Mouse (Mus musculus) right cerebral cortex, postnatal 36 days (tissue): ENCODE data around the gene Ugt1a6a.
"Not testable (repeated sequence)": the region's sequence is repeated elsewhere in the genome, so short reads cannot be mapped to it uniquely, and the experiment has no call there.

Source experiments
- DNase-seq, 2 experiments: peaks; one replicate each; pipeline ENCODE4 v3.0.0; 2022; ENCODE audit warnings: low spot score in 2 of 2, mixed read lengths in 1 of 2

Ugt1a6a gene

DNA sequence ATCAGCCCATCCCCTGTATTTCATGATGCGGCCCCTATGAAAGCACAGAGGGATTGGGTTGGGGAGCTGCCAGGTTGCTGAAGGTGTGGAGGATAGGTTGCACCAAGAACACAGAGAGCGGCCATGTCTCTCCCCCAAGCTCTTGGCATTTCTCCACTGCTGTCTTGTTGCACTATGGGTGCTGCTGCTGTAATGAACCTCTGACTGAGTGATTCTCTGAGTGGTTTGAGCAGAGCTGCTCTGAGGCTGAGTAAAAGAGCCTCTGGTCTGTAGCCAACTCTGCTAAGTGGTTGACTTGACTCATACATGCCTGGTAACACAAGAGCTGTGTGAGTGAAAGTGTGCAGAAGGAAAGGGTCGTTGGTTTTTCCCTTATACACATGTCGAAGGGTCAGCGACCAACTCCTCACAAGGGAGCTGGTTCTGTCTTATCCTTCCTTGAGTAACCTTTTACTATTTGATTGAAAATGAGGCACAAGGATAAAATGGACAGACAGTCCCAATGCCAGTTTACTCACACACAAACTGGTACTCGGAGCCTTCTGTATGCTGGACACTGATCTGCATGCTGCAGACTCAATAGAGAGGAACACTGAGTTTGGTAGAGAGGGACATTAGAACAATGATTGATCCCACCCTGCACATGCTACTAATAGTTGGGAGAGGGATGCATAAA lies 758 bp downstream of the Ugt1a6a start:
- not testable (repeated sequence) for DNase-seq

DNA sequence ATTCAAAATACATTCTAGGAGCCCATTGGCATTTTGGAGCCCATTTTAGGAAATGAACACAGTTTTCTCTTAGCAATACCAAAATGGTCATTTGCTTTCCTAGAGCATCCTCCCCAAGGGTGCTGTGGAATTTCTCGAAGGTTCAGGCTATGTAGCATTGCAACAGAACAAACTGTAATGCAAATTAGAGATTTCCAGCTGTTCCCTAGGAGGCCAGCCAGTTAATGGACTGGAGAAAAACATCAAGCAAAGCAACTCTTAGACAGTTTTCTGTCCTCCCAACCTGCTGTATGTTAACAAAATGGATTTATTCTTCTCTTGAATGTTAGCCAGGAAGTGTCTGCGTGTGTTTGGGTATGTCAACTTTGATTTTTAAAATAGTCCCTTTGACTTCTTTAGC lies 2.0 kb downstream of the Ugt1a6a start:
- no peak for DNase-seq

DNA sequence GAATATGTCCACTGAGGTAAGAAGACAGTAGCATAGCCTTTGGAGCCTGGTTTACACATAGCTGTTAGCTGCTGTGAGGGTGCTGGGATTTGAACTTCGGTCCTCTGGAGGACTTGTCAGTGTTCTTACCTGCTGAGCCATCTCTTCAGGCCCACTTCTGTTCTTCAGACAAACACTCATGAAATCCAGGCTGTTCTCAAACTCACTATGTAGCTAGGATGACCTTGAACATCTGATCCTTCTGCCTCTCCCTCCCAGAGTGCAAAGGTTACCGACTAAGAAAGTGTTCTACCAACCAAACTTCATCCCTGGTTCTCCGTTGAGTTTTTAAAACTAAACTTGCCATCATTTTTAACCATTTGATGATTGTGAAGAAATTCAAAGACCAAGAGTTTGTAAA lies 2.7 kb downstream of the Ugt1a6a start:
- no peak for DNase-seq

DNA sequence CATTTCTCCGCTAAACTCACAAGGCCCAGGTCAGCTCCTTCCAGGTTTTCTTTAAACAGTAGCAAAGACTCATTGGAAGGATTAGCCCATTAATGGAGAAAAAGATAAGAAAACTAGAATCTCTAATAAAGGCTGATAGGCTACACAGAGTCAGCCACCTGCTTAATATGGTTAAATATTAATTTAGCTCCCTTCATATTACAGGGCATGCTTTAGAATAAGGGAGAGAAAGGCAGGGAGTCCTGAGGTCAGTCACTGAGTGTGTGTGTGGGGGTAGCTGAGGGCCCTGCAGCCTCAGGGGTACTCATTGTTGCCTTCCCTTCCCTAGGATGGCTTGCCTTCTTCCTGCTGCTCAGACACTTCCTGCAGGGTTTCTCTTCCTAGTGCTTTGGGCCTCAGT lies 3.5 kb downstream of the Ugt1a6a start:
- no peak for DNase-seq

DNA sequence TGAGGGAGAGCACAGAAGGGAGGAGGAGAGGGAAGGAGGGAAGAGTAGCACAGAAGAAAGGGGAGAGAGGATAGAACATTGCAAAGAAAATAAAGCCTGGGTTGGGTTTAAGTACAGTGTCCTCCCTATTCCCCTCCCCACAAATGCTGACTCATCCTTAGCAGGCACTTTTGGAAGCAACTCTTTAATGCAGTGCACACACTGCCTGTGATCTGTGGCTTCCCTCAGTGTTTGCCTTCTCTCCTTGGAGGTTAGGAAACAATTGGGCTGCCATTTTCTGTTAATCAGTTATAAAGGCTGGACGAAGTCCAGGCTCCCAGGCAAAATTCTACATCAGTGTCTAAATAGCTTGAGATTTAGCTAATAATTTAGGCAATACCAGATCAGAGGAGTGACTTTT lies 5.9 kb downstream of the Ugt1a6a start:
- DNase-seq: not testable (repeated sequence)

DNA sequence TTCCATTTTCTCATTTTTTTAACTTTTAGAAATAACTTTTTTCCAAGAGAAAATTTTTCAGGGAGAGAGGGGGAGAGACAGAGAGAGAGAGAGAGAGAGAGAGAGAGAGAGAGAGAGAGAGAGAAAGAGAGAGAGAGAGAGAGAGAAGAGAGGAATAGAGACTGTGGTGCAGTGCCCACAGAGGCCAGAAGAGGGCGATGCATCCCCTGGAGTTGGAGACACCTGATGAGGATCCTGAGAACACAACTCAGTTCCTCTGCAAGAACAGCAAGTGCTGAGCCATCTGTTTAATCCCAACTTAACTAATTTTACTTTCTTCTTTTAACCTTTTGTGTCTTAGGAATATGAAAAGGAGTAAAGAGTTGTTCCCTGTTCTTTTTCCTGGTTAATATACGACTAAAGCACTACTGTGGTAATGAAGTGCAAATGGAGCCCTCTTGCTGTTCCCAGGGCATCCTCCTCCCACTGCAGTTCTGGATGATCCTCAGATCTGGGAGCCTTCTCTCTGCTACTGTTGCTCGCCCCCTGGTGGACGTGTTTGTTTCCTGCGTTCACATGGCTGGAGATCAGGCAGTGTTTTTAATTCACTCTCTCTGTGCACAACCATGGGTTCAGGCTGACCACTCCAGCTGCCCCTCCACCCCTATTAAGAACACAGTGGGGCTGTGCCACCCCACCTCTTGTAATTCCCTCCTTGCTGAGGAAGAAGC lies 9.5 kb downstream of the Ugt1a6a start:
- DNase-seq: not testable (repeated sequence)

DNA sequence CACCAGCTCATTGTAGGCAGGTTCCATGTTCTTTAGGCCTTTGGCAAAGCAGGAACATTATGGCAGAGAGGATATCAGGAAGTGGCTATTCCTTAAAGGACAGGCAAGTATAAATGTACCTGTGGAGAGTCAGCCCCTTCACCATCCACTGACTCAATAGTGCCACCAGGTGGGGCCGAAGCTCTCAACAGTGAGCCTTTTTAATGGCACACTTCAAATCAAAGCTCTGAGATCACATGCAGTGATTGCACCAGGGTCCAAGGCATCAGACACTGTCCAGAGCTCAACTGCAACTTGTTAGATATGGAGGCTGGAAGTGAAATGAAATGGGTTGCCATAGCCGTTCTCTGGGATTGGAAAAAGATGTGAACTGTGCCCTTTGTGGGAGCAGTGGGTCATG lies 10.7 kb downstream of the Ugt1a6a start:
- DNase-seq: not testable (repeated sequence)

DNA sequence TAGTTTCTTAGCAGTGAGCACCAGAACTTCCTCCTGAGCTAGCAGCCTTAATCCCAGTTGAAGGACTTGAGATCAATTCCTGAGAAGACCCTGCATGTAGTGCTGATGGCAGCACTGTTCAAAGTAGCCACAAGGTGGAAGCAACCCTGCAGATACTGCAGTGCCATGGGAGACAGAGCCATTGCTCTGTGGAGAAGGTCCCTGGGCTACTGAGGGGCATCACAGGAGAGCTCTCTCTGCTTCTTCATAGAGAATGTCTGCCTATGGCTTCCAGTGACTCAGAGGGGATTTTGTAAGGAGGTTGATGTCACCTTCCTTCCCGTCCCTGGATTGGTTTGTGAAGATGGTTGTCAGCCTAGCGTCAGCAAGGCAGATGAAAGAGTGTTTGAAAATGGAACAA lies 15.5 kb downstream of the Ugt1a6a start:
- not testable (repeated sequence) for DNase-seq

DNA sequence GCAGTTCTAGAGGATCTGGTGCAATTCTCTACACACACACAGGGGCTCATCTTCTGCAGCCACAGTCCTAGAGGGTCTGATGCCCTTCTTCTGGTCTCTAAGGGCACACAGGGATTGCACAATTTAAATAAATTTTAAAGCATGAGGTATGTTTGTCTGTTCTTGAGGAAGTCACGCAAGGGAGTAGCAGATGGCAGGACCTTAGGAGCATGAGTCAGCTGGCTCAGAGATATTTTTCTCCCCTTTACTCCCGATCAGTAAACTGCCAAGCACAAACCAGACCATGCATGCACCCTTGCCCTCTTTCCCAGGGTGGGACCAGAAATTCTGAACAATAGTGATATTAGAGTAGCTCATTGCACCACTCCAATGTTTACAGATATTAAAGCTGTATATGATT lies 23.8 kb downstream of the Ugt1a6a start:
- no peak for DNase-seq

DNA sequence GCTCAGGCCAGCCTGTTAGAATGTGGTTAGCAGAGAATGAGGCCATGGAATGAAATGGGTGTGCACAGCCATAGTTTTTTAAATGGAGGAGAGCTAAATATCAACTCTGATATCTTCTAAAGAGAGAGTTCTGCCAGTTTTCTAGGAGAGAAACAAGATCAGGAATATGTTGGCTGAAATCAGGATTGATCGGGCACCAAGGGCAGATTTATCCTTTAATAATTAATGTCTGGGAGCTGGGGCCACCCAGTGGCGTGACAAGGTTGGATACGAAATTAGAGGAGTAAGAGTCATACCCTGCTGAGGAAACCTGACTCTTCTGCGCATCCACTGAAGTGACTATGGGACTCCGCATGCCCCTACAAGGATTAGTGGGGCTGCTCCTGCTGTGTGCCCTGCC lies 31.1 kb downstream of the Ugt1a6a start, which contains the start of gene Ugt1a5:
Ugt1a5 (plus strand) TSS at position 302 of the 400 bp plus-strand sequence.
- no peak for DNase-seq

DNA sequence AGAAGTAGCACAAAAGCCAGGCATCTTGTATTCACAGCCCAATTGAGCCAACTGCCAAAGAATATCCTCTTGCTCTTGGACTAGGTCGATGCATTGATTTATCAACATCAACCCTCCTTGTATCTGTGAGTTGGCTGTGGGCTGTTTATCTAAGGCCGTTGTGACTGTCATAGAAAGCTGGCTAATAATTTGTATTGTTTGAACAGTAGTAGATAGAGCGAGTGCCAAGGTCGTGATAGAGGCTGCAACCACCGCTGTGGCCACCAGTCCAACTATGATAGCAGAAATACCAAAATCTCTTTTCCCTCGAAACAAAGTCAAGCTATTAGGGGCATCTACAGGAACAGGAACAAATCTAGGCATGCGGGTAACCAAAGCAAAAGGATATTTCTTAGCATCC lies 37.6 kb downstream of the Ugt1a6a start:
- not testable (repeated sequence) for DNase-seq

DNA sequence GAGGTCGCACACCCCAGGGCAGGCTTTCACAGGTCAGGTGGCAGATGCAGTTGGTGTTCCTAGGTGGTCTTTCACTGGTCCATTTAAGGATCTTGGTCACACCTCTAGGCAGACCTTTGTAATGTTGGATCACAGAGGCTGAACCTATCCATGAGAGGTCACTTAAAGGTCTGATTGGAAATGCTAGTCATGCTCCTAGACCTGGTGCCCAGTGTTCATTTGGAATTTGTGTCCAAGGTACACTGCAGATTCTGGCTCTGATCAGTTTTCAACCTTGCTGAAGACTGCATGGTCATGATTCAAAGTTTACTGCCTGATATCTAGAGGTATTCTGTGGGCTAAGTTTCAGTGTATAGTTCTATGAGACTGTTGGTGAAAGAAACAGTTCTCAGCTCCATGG lies 45.0 kb downstream of the Ugt1a6a start:
- no peak for DNase-seq

DNA sequence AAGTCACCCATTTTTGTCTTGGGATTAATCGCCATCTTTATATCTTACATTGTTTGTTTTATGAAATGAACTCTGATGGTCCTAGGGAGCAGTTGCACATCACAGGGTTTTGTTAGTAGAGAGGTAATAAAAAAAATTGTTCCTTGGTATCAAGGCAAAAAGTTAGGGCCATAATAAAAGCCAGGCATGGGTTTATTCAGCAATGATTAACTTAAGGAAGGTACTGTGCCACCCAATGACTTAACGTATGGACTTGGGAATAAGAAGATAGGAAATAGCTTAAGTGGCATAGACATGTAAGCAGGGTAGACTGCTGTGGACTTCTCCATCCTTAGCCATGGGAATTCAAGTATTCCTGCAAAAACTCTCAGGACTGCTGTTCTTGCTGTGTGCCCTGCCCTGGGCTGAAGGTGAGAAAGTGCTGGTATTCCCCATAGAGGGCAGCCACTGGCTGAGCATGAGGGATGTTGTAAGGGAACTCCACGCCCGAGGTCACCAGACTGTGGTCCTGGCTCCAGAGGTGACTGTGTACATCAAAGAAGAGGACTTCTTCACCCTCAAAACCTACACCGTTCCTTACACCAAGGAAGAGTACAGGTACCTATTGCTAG lies 51.8 kb downstream of the Ugt1a6a start:
- DNase-seq: no peak

DNA sequence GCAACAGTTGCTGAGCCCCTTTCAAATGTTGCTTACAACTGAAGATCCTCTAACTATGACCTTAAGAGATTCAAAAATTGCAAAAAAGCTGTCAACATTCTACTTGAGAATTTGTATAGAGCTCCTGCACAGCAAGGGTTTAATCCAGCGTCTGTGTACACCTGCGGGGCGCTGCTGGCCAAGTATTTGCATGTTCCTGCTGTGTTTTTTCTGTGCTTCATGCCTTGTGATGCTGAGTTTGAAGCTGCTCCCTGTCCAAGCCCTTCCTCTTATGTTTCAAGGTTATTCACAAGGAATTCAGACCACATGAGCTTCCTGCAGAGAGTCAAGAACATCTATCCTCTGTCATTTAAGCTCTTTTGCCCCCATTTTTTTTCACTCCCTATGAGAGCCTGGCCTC lies 57.5 kb downstream of the Ugt1a6a start:
- no peak for DNase-seq

DNA sequence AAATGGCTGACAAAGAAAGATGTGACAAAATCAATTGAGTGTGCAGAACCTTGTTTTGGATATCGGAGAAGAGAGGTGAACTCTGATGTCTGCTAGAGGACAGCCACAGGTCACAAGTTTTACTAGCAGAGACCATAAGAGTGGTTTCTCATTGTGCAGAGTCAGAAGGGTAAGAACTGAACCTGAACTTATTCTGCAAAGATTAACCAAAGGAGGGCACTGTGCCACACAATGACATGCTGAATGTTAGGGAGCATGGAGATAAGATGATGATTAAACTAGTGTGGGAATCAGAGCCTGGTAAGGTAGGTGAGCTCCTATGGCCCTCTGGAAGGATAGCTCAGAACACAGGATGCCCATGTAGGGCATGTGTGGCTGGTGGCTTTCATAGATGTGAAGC lies 61.1 kb downstream of the Ugt1a6a start:
- no peak for DNase-seq

DNA sequence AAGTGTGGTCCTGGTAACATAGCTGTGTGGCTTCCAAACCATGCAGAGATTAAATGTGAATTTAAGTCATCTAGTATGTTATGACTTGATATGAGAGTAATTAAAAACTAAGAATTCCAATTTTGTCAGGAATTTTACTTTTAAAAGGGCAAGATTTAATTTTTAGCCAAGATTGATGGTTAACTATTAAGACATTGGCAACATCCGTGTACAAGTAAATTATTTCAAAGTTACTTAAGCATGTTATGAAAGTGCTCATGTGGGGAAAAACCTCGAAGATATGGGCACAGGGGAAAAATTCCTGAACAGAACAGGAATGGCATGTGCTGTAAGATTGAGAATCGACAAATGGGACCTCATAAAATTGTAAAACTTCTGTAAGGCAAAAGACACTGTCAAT lies 62.8 kb downstream of the Ugt1a6a start:
- DNase-seq: no peak

DNA sequence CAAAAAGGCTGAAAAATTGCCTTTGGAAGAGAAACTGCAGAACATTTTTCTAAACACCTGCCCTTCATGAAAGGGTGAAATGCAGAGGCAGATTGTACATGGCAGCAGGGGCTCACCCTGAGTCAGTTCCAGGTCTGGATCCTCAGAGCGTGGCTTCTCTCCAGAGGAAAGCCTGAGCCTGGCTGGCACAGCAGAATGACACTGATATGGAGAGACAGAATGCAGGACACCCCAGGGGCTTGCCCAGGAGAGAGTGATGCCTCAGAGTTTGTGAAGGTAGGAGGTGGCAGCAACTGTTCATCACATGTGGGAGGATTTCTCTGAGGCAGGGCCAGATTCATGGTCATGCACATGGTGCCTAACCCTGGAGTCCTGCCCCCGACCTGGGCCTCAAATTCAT lies 65.4 kb downstream of the Ugt1a6a start:
- DNase-seq: no peak

DNA sequence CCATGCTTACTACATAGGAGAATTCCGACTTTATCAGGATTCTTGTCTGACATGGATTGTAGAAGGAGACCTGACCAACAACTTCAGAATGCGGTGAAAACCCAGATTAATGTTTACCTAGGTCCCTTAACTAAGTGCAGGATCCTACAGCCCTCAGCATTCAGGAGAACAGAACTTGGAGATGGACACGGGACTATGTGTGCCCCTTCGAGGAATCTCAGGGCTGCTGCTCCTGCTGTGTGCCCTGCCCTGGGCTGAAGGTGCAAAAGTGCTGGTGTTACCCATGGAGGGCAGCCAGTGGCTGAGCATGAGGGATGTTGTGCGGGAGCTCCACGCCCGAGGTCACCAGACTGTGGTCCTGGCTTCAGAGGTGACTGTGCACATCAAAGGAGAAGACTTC lies 65.8 kb downstream of the Ugt1a6a start, which contains the start of gene Ugt1a2:
Ugt1a2 (plus strand) TSS at position 146 of the 400 bp plus-strand sequence.
- DNase-seq: no peak

DNA sequence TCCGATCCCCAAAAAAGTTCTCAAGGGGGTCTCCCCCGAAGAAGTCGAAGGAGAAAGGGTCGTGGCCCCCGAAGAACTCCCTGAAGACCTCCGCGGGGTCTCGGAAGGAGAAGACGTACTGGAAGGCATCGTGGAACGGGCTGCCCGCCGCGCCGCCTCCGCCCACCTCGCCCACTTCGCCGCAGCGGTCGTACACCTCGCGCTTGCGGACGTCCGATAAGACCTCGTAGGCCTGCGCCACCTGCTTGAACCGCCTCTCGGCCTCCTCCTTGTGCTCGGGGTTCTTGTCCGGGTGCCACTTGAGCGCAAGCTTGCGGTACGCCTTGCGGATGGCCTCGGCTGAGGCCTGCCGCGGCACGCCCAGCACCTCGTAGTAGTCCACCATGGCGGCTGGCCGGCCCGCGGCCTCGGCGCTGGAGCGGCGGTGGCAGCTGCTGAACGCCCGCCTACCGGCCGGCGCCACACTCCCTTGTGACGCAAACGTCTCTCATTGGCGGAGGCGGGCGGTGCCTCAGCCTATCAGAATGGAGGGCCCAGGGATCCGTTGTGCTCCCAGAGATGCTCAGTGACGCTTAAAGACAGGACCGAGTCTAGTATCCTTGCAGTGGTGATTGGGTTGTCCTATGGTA lies 70.8 kb downstream of the Ugt1a6a start, which contains the start of gene Dnajb3:
Dnajb3 (minus strand) TSS at position 489 of the 629 bp plus-strand sequence.
- DNase-seq: peak; percentile 65 to 78

DNA sequence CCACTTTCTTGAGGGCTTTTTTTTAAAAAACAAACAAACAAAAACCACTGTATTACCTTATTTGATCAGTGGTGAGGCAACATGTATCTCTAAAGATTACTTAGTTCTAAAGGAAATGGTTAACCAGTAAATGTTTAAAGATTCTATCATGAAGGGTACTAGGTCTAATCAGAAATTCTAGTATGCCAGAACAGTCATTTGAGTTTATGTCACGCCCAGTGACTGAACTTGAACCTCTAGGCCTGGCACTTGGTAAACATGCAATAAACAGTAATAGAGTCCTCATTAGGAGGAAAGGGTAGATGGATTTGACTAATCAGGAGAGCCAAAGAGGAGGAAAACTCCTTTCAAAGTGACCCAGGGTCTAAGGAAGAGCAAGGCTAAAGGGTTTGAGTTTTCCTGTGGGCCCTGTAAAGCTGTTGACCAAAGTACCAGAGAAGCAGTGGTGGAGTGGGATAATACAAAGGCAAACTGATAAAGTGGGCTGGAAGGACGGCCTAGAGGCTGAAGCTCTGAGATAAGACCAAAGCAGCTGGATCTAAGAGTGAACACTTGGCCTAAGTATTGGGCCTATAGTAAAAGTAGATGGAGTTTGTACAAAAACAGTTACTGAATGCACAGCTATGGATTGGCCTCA lies 72.4 kb downstream of the Ugt1a6a start:
- no peak for DNase-seq

DNA sequence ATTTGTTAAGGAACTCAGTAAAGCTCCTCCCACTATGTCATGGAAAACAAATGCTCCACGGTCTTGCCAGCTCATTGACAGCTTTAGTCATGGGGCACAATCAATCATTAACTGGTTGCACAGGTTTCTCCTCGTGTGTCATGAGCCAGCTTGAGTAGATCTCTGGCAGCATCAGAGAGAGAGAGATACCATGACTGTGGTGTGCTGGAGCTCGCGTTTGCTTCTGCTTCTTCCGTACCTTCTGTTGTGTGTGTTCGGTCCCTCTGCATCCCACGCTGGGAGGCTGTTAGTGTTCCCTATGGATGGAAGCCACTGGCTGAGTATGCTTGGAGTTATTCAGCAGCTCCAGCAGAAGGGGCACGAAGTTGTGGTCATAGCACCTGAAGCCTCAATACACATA lies 77.2 kb downstream of the Ugt1a6a start, which contains the start of gene Ugt1a1:
Ugt1a1 (plus strand) TSS at position 148 of the 400 bp plus-strand sequence.
- DNase-seq: no peak
